Mouse (Mus musculus): Measurements from ENCODE around the gene Kcna10.

Kcna10 gene

GRCm38 (mm10) chr3:107182756-107183155 lies at the start of gene Kcna10:
Gene Kcna10 (plus strand): TSS chr3:107183056.
- in situ Hi-C loops (cut with MboI) = no loop called here

GRCm38 (mm10) chr3:107134457-107134856 lies 48.4 kb upstream of the Kcna10 start:
- in situ Hi-C loops (cut with MboI) = no loop called here

- in situ Hi-C loops (cut with MboI) = no loop called here
Observed at GRCm38 (mm10) chr3:107147126-107147525, 35.7 kb upstream of the Kcna10 start.

- in situ Hi-C loops (cut with MboI) = no loop called here
Observed at GRCm38 (mm10) chr3:107149006-107149405, 33.9 kb upstream of the Kcna10 start.

- in situ Hi-C loops (cut with MboI) = no loop called here
Observed at GRCm38 (mm10) chr3:107150469-107150868, 32.4 kb upstream of the Kcna10 start.

- in situ Hi-C loops (cut with MboI) = no loop called here
Observed at GRCm38 (mm10) chr3:107150872-107151540, 31.9 kb upstream of the Kcna10 start.

- in situ Hi-C loops (cut with MboI) = no loop called here
Observed at GRCm38 (mm10) chr3:107153772-107154655, 28.8 kb upstream of the Kcna10 start.

- in situ Hi-C loops (cut with MboI) = no loop called here
Observed at GRCm38 (mm10) chr3:107158856-107159255, 24.0 kb upstream of the Kcna10 start.

- in situ Hi-C loops (cut with MboI) = no loop called here
Observed at GRCm38 (mm10) chr3:107159418-107159817, 23.4 kb upstream of the Kcna10 start.

- in situ Hi-C loops (cut with MboI) = no loop called here
Observed at GRCm38 (mm10) chr3:107159859-107160324, 23.0 kb upstream of the Kcna10 start.

GRCm38 (mm10) chr3:107162741-107163140 lies 20.1 kb upstream of the Kcna10 start:
- in situ Hi-C loops (cut with MboI) = no loop called here

GRCm38 (mm10) chr3:107169552-107169951 lies 13.3 kb upstream of the Kcna10 start:
- in situ Hi-C loops (cut with MboI) = no loop called here

- in situ Hi-C loops (cut with MboI) = no loop called here
Observed at GRCm38 (mm10) chr3:107171964-107172363, 10.9 kb upstream of the Kcna10 start.

- in situ Hi-C loops (cut with MboI) = no loop called here
Observed at GRCm38 (mm10) chr3:107172556-107172955, 10.3 kb upstream of the Kcna10 start.

GRCm38 (mm10) chr3:107175486-107175885 lies 7.4 kb upstream of the Kcna10 start:
- in situ Hi-C loops (cut with MboI) = no loop called here

- in situ Hi-C loops (cut with MboI) = no loop called here
Observed at GRCm38 (mm10) chr3:107176501-107176900, 6.4 kb upstream of the Kcna10 start.

- in situ Hi-C loops (cut with MboI) = no loop called here
Observed at GRCm38 (mm10) chr3:107180860-107181259, 2.0 kb upstream of the Kcna10 start.

- in situ Hi-C loops (cut with MboI) = no loop called here
Observed at GRCm38 (mm10) chr3:107183178-107183577, 322 bp downstream of the Kcna10 start.

- in situ Hi-C loops (cut with MboI) = no loop called here
Observed at GRCm38 (mm10) chr3:107185597-107185996, 2.7 kb downstream of the Kcna10 start.

- in situ Hi-C loops (cut with MboI) = no loop called here
Observed at GRCm38 (mm10) chr3:107187022-107187421, 4.2 kb downstream of the Kcna10 start.

GRCm38 (mm10) chr3:107188226-107188899 lies 5.5 kb downstream of the Kcna10 start:
- in situ Hi-C loops (cut with MboI) = no loop called here

Data from mature B cell (primary cell).